Mouse (Mus musculus): ENCODE results near the gene Sectm1b.

DNA sequence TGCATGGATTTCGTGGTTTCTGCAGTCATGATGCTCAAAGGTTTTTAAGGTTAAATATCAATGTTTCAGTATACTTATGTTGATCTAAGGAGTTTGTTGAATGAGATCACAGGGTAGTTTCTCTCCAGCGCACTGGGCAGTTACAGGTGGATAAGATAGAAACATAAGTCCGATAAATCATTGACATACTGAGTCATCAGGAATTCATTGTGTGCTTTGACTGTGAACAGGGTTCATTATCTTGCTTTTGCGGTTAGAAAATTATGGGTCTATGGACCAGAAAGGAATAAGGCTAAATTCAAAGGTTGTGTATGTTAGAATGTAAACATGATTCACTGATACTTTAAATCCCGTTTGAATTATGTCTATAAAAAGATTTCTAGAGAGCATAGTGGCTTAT, 21.8 kb upstream of the Sectm1b start:
- TF ChIP-seq CTCF (IDR thresholded peaks at IDR 0.05; ENCODE audit: low read depth) (no peak), EP300 (IDR thresholded peaks at IDR 0.05; ENCODE audit: low read depth) (no peak)

Measured in liver, embryonic 14.5 days (tissue).